Mouse (Mus musculus) adrenal gland, postnatal 14 days (tissue): ENCODE data around the gene Arnt2. TPM values are rescaled to one million over a fixed set of nuclear protein-coding genes. Genes with fewer than 3 reads are reported as not detected.
A peak's percentile ranks its signal among the peaks of the same experiment; 100 is the strongest.

Experiments
- DNase-seq: peaks from one replicate; pipeline ENCODE4 v3.0.0; 2021; ENCODE audit warnings: mixed read lengths
- long read RNA-seq, 2 experiments: library from polyadenylated mRNA; stranded (forward); transcript quantifications; one replicate each; pipeline ENCODE4 v2.0.0; 2021
- total RNA-seq: library from RNA; stranded (reverse); gene quantifications from 2 replicates; pipeline ENCODE4 v1.2.3, GENCODE M21; 2021

Arnt2 gene
- total RNA-seq = 30.9 and 37.2 TPM in 2 replicates
- long read RNA-seq, experiment 1, full-length matches to known transcripts = 2 of 21 reads
- long read RNA-seq, experiment 1, partial matches to known transcripts = 2 of 21 reads
- long read RNA-seq, experiment 1, other reads (novel, unspliced or antisense) = 17 of 21 reads
- long read RNA-seq, experiment 2, full-length matches to known transcripts = 2 of 11 reads
- long read RNA-seq, experiment 2, partial matches to known transcripts = 0 of 11 reads
- long read RNA-seq, experiment 2, other reads (novel, unspliced or antisense) = 9 of 11 reads

GRCm38 (mm10) chr7:84409896-84410521 is at the start of gene Arnt2:
TSS of gene Arnt2 (minus strand) at chr7:84410176.
- peak; percentile 65 for DNase-seq

- no peak for DNase-seq
These were observed 41.7 kb upstream of the Arnt2 start for GRCm38 (mm10) chr7:84451681-84452080.

- DNase-seq = no peak
These were observed 39.1 kb upstream of the Arnt2 start for GRCm38 (mm10) chr7:84449066-84449465.

GRCm38 (mm10) chr7:84448512-84448911 is 38.5 kb upstream of the Arnt2 start:
- no peak for DNase-seq

- no peak for DNase-seq
These were observed 37.9 kb upstream of the Arnt2 start for GRCm38 (mm10) chr7:84447740-84448435.

GRCm38 (mm10) chr7:84447060-84447459 is 37.1 kb upstream of the Arnt2 start:
- peak; percentile 69 for DNase-seq

- no peak for DNase-seq
These were observed 32.5 kb upstream of the Arnt2 start for GRCm38 (mm10) chr7:84442343-84442911.

GRCm38 (mm10) chr7:84439606-84440005 is 29.6 kb upstream of the Arnt2 start:
- no peak for DNase-seq

- no peak for DNase-seq
These were observed 24.9 kb upstream of the Arnt2 start for GRCm38 (mm10) chr7:84434901-84435300.

GRCm38 (mm10) chr7:84432151-84432550 is 22.2 kb upstream of the Arnt2 start:
- no peak for DNase-seq

- DNase-seq = no peak
These were observed 17.2 kb upstream of the Arnt2 start for GRCm38 (mm10) chr7:84427221-84427620.

- peak; percentile 55 for DNase-seq
These were observed 14.9 kb upstream of the Arnt2 start for GRCm38 (mm10) chr7:84424670-84425385.

- no peak for DNase-seq
These were observed 11.8 kb upstream of the Arnt2 start for GRCm38 (mm10) chr7:84421753-84422152.

- no peak for DNase-seq
These were observed 11.3 kb upstream of the Arnt2 start for GRCm38 (mm10) chr7:84421291-84421665.

GRCm38 (mm10) chr7:84420581-84421290 is 10.8 kb upstream of the Arnt2 start:
- no peak for DNase-seq

- no peak for DNase-seq
These were observed 7.5 kb upstream of the Arnt2 start for GRCm38 (mm10) chr7:84417441-84417840.

GRCm38 (mm10) chr7:84412570-84412969 is 2.6 kb upstream of the Arnt2 start:
- no peak for DNase-seq

GRCm38 (mm10) chr7:84409241-84409895 is 608 bp downstream of the Arnt2 start:
- peak; percentile 62 for DNase-seq

GRCm38 (mm10) chr7:84408282-84408681 is 1.7 kb downstream of the Arnt2 start:
- DNase-seq = no peak

- no peak for DNase-seq
These were observed 6.6 kb downstream of the Arnt2 start for GRCm38 (mm10) chr7:84403371-84403770.
